In the genomic region with DNA sequence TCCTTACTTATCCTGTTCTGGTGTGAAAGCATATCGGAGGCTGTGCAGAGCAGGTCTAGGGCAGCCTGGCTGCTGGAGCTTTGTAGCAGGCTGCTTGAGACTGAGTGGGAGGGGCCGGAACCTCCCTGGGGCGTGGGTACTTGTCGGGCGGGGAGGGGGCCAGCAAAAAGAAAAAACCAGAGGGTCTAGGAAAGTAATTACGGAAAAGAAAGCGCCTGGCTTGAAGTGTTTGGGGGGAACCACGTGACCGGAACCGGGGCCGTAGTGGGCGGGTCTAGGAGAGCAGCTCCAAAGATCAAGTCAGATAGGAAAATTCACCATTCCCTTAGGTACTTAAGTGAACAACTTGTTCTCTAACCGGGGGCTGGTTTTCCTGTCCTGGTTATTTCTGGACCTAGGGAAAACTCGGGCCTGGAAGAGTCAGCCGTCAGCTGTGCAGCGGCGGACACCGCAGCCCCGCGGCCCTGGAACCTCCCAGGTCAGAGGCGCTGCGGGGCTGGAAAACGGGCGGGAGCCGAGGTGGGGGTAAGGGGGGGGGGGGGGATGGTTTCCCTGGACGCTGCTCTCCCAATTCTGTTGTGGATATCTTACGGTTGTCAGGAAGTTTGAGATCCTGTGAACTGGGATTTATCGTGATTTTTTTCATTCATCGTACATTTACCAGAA, we compare ENCODE assay signal across 8 mouse cellular contexts. TPM values are rescaled to one million over a fixed set of nuclear protein-coding genes. Genes with fewer than 3 reads are reported as not detected.
A peak's percentile ranks its signal among the peaks of the same experiment; 100 is the strongest.
DNase-seq lines count a peak whose midpoint lies in the region; ATAC-seq and TF ChIP-seq lines count a peak whose summit lies in the region.

A gene (plus strand): TSS at position 271 of the 666 bp plus-strand sequence.

- ATAC-seq in G1E (ENCODE audit: extremely low read depth, insufficient number of reproducible peaks, low FRiP score, poor library complexity, severe bottlenecking): peak; percentile 86
- peak; percentile 95 for ATAC-seq in forebrain, postnatal 0 days
- ATAC-seq in neural tube, embryonic 14.5 days (ENCODE audit: low read depth): peak; percentile 96

- peak; percentile 15; the same call in 1 of the 2 replicates for TF ChIP-seq POLR2A in cerebellum, adult 2 months (IDR thresholded peaks at IDR 0.05; ENCODE audit: borderline replicate concordance, insufficient read depth, low read length)
- no peak for TF ChIP-seq POLR2A in testis, adult 2 months (IDR thresholded peaks at IDR 0.05; ENCODE audit: control insufficient read depth, low read depth, low read length)

- under 1% methylated on average over 29 of the region's 29 CpGs for WGBS in cerebellum, adult 2 months
- WGBS in forebrain, postnatal 0 days: under 1% methylated on average over 27 of the region's 29 CpGs
- WGBS in neural tube, embryonic 14.5 days: under 1% methylated on average over 29 of the region's 29 CpGs

- H3K27me3 ChIP-seq in G1E (ENCODE audit: insufficient read depth, low read length): no peaks in the 10 kb centered on the region
- no peaks in the 10 kb centered on the region for H3K27me3 ChIP-seq in cerebellum, adult 2 months (ENCODE audit: control insufficient read depth, insufficient read depth, low read length)
- H3K27me3 ChIP-seq in forebrain, postnatal 0 days (ENCODE audit: insufficient read depth, low read length): no peaks in the 10 kb centered on the region
- H3K27me3 ChIP-seq in neural tube, embryonic 14.5 days (ENCODE audit: control insufficient read depth, insufficient read depth, low read length): no peaks in the 10 kb centered on the region
- H3K27me3 ChIP-seq in testis, adult 2 months (ENCODE audit: control insufficient read depth, insufficient read depth, low read length): no peaks in the 10 kb centered on the region

- H3K4me1 ChIP-seq in G1E (ENCODE audit: insufficient read depth, low read depth, low read length): peaks cover 14% of the 10 kb centered on the region
- no peaks in the 10 kb centered on the region for H3K4me1 ChIP-seq in cerebellum, adult 2 months (ENCODE audit: control insufficient read depth, insufficient read depth, low read length)
- H3K4me1 ChIP-seq in forebrain, postnatal 0 days (ENCODE audit: insufficient read depth): peaks cover 3% of the 10 kb centered on the region; the same call in 1 of the 2 replicates
- peaks cover 9% of the 10 kb centered on the region; the same call in 1 of the 2 replicates for H3K4me1 ChIP-seq in neural tube, embryonic 14.5 days (ENCODE audit: control insufficient read depth, insufficient read depth, low read length)
- H3K4me1 ChIP-seq in testis, adult 2 months (ENCODE audit: control insufficient read depth, insufficient read depth, low read length): peaks cover 2% of the 10 kb centered on the region; the same call in 1 of the 2 replicates

- peak within 1 kb of the TSS; percentile 72 for H3K4me2 ChIP-seq in forebrain, postnatal 0 days (ENCODE audit: low read depth)
- H3K4me2 ChIP-seq in neural tube, embryonic 14.5 days (ENCODE audit: low read depth, low read length): peak within 1 kb of the TSS; percentile 48

- H3K27ac ChIP-seq in cerebellum, adult 2 months (ENCODE audit: insufficient read depth, low read length): peak within 1 kb of the TSS; percentile 17; the same call in 1 of the 2 replicates
- peak within 1 kb of the TSS; percentile 78 for H3K27ac ChIP-seq in forebrain, postnatal 0 days (ENCODE audit: low read depth, low read length)
- H3K27ac ChIP-seq in neural tube, embryonic 14.5 days (ENCODE audit: low read depth, low read length): peak within 1 kb of the TSS; percentile 69
- H3K27ac ChIP-seq in testis, adult 2 months (ENCODE audit: control insufficient read depth, insufficient read depth, low read depth, low read length): peak within 1 kb of the TSS; percentile 73

- peak within 1 kb of the TSS; percentile 56 for H3K9ac ChIP-seq in forebrain, postnatal 0 days
- H3K9ac ChIP-seq in neural tube, embryonic 14.5 days (replicated peaks; ENCODE audit: low read depth, low read length): peak within 1 kb of the TSS; percentile 46

- intact Hi-C loops in heart, postnatal 36 days (cut with DNase I): loop anchor here (5.0 kb wide), 1 partner anchor 197 kb away; a partner anchor contains a TSS

- peak; percentile 59 for DNase-seq in G1E (ENCODE audit: low spot score)
- DNase-seq in cerebellum, adult 2 months: peak; percentile 78 to 83
- DNase-seq in forebrain, postnatal 0 days: peak; percentile 82
- DNase-seq in heart, postnatal 36 days: peak; percentile 82 to 85
- DNase-seq in layer of hippocampus, adult 18-20 months (ENCODE audit: low spot score in 2 of 2): peak; percentile 42 to 81
- peak; percentile 85 to 89 for DNase-seq in lung, adult 18-20 months

- H3K36me3 ChIP-seq in G1E (replicated peaks): no peaks in the 10 kb centered on the region
- no peaks in the 10 kb centered on the region for H3K36me3 ChIP-seq in forebrain, postnatal 0 days (ENCODE audit: insufficient read depth)
- H3K36me3 ChIP-seq in neural tube, embryonic 14.5 days (ENCODE audit: control insufficient read depth, insufficient read depth, low read length): no peaks in the 10 kb centered on the region
- H3K36me3 ChIP-seq in testis, adult 2 months (ENCODE audit: control insufficient read depth, insufficient read depth, low read length): no peaks in the 10 kb centered on the region

- no peak for TF ChIP-seq CTCF in G1E (IDR thresholded peaks at IDR 0.05; ENCODE audit: low read depth, low read length)
- no peak for TF ChIP-seq CTCF in cerebellum, adult 2 months (IDR thresholded peaks at IDR 0.05; ENCODE audit: borderline replicate concordance, insufficient read depth, low read depth, low read length)
- no peak for TF ChIP-seq CTCF in forebrain, postnatal 0 days (IDR thresholded peaks at IDR 0.05; ENCODE audit: low read depth)
- no peak for TF ChIP-seq CTCF in testis, adult 2 months (IDR thresholded peaks at IDR 0.05; ENCODE audit: control insufficient read depth, insufficient read depth, insufficient replicate concordance, low read depth, low read length)

- no peaks in the 10 kb centered on the region for H3K9me3 ChIP-seq in G1E (replicated peaks)
- no peaks in the 10 kb centered on the region for H3K9me3 ChIP-seq in forebrain, postnatal 0 days (ENCODE audit: low read length)
- no peaks in the 10 kb centered on the region for H3K9me3 ChIP-seq in neural tube, embryonic 14.5 days (ENCODE audit: control insufficient read depth, low read length)

- peak within 1 kb of the TSS; percentile 74 for H3K4me3 ChIP-seq in G1E (ENCODE audit: low read depth, low read length)
- peak within 1 kb of the TSS; percentile 83 for H3K4me3 ChIP-seq in cerebellum, adult 2 months (replicated peaks; ENCODE audit: insufficient read depth, low read depth, low read length)
- peak within 1 kb of the TSS; percentile 61 for H3K4me3 ChIP-seq in forebrain, postnatal 0 days (ENCODE audit: low read depth, low read length)
- peak within 1 kb of the TSS; percentile 63 for H3K4me3 ChIP-seq in neural tube, embryonic 14.5 days (ENCODE audit: low read depth, low read length)
- peak within 1 kb of the TSS; percentile 93 for H3K4me3 ChIP-seq in testis, adult 2 months (ENCODE audit: control insufficient read depth, low read depth, low read length)

RNA-seq across cellular contexts. Expression of the gene that starts here (rescaled TPM):
- total RNA-seq in G1E (2014; fragmentation: Nextera tagmentation) (28.9 and 30.5 TPM in 2 replicates), G1E (2017) (5.0 and 7.5 TPM in 2 replicates)
- 2.0 and 2.6 TPM in 2 replicates for polyA plus RNA-seq in G1E (2012)
- 17.3 and 18.6 TPM in 2 replicates for polyA plus RNA-seq in cerebellum, adult 2 months (2012; rRNA removed)
- total RNA-seq in forebrain, postnatal 0 days (2014; rRNA removed): 16.8 and 18.1 TPM in 2 replicates
- polyA plus RNA-seq in forebrain, postnatal 0 days (2015; fragmentation: Nextera tagmentation; extraction: Ambion mirVana): 18.3 and 25.1 TPM in 2 replicates
- 1 to 10 TPM; 2.4 to 4.1 TPM for total RNA-seq in heart, postnatal 36 days (2021)
- 10 to 100 TPM; 10.7 to 11.2 TPM for total RNA-seq in layer of hippocampus, adult 18-20 months (2021)
- polyA plus RNA-seq in neural tube, embryonic 14.5 days (2014; fragmentation: Nextera tagmentation; extraction: Ambion mirVana): 41.9 and 48.5 TPM in 2 replicates
- 0.54 and 1.0 TPM in 2 replicates for polyA plus RNA-seq in testis, adult 2 months (2012; rRNA removed)

Comparison
In these comparisons a context has a peak if more than half of its experiments do, and no peak if none do; other contexts are left out.
1. Peak in every context shown above with its lines: DNase-seq, ATAC-seq, H3K4me3 ChIP-seq and H3K27ac ChIP-seq.
2. H3K27ac ChIP-seq: peak in every context shown above with its lines; median percentile 78 in forebrain, postnatal 0 days; 73 in testis, adult 2 months; 69 in neural tube, embryonic 14.5 days; 17 in cerebellum, adult 2 months.